Comparison of ENCODE assay signal across 15 mouse cellular contexts in the genomic region with DNA sequence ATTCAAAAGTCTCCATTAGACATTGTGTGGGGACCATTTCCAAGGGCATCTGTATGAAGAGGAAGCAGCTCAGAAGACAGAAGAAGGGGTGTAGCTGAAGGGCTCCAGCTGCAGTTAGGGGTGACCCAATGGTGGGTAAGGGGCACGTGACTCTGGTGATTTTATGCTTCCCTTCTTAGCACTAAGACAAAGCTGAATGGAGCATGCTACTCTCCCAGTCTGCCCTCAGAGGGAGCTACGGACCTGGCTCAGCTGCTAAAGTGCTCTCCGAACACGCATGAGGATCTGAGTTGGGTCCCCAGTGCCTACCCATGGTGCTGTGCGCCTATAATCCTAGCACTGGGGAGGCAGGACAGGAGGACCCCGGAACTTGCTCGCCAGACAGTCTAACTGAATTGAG. TPM values are rescaled to one million over a fixed set of nuclear protein-coding genes. Genes with fewer than 3 reads are reported as not detected.
A peak's percentile ranks its signal among the peaks of the same experiment; 100 is the strongest.
DNase-seq lines count a peak whose midpoint lies in the region; ATAC-seq and TF ChIP-seq lines count a peak whose summit lies in the region.
"Had no signal": no experiment of that assay in that cellular context is flagged by ENCODE, and none has a peak within 500 bp of the region (broad histone marks: within the 10 kb centered on the region; RNA-seq: fewer than 3 reads in every experiment).

No protein-coding gene starts in this region.

- no peak overlapping the region for H3K4me3 ChIP-seq in lung, embryonic 14.5 days (ENCODE audit: low read depth, low read length)
- H3K4me3 ChIP-seq in hindbrain, embryonic 13.5 days = no peak overlapping the region
- no peak overlapping the region for H3K4me3 ChIP-seq in stomach, postnatal 0 days (ENCODE audit: low read depth, low read length)
- H3K4me3 ChIP-seq: embryonic facial prominence, embryonic 12.5 days; limb, embryonic 12.5 days had no signal

- H3K36me3 ChIP-seq in lung, embryonic 14.5 days (ENCODE audit: insufficient read depth) = no peaks in the 10 kb centered on the region
- no peaks in the 10 kb centered on the region for H3K36me3 ChIP-seq in hindbrain, embryonic 13.5 days
- H3K36me3 ChIP-seq in stomach, postnatal 0 days (ENCODE audit: control insufficient read depth, insufficient read depth, low read length) = no peaks in the 10 kb centered on the region
- H3K36me3 ChIP-seq: embryonic facial prominence, embryonic 12.5 days; limb, embryonic 12.5 days had no signal

- H3K9ac ChIP-seq in lung, embryonic 14.5 days = no peak overlapping the region
- H3K9ac ChIP-seq in hindbrain, embryonic 13.5 days = no peak overlapping the region
- H3K9ac ChIP-seq in stomach, postnatal 0 days (ENCODE audit: low read length) = no peak overlapping the region
- H3K9ac ChIP-seq: embryonic facial prominence, embryonic 12.5 days; limb, embryonic 12.5 days had no signal

- no peak for DNase-seq in frontal cortex, postnatal 14 days (ENCODE audit: low spot score in 2 of 2)
- peak; percentile 11 for DNase-seq in lung, embryonic 14.5 days
- DNase-seq in lung, postnatal 25 days (ENCODE audit: low spot score) = no peak
- DNase-seq in stomach, postnatal 0 days (ENCODE audit: low spot score) = no peak
- no peak for DNase-seq in right cerebral cortex, postnatal 36 days (ENCODE audit: low spot score in 2 of 2)
- no peak for DNase-seq in right cerebral cortex, adult 18-20 months
- DNase-seq: cerebellum, postnatal 36 days; gastrocnemius, postnatal 36 days; kidney, postnatal 25 days; lung, postnatal 4 days had no signal

- 53% methylated on average over 7 of the region's 7 CpGs for WGBS in lung, embryonic 14.5 days
- 57% methylated on average over 7 of the region's 7 CpGs for WGBS in hindbrain, embryonic 13.5 days
- WGBS in stomach, postnatal 0 days = 56% methylated on average over 7 of the region's 7 CpGs

- H3K4me1 ChIP-seq in lung, embryonic 14.5 days (ENCODE audit: insufficient read depth) = no peaks in the 10 kb centered on the region
- H3K4me1 ChIP-seq in hindbrain, embryonic 13.5 days (replicated peaks) = peaks cover 12% of the 10 kb centered on the region; the same call in 1 of the 2 replicates
- no peaks in the 10 kb centered on the region for H3K4me1 ChIP-seq in stomach, postnatal 0 days (replicated peaks; ENCODE audit: control insufficient read depth, insufficient read depth)

- TF ChIP-seq EP300 in stomach, postnatal 0 days (optimal IDR thresholded peaks at IDR 0.05) = no peak

- peak; percentile 20; the same call in 1 of the 2 replicates for TF ChIP-seq CTCF in lung, embryonic 14.5 days (IDR thresholded peaks at IDR 0.05; ENCODE audit: low read depth)
- peak; percentile 35 for TF ChIP-seq CTCF in stomach, postnatal 0 days (IDR thresholded peaks at IDR 0.05; ENCODE audit: low read depth)

- no peaks in the 10 kb centered on the region for H3K27me3 ChIP-seq in lung, embryonic 14.5 days (ENCODE audit: insufficient read depth, low read length)
- H3K27me3 ChIP-seq in hindbrain, embryonic 13.5 days = peaks cover 8% of the 10 kb centered on the region; the same call in 1 of the 2 replicates
- no peaks in the 10 kb centered on the region for H3K27me3 ChIP-seq in stomach, postnatal 0 days (ENCODE audit: control insufficient read depth, insufficient read depth, low read length)
- H3K27me3 ChIP-seq: embryonic facial prominence, embryonic 12.5 days had no signal

- no peak overlapping the region for H3K4me2 ChIP-seq in lung, embryonic 14.5 days
- H3K4me2 ChIP-seq in hindbrain, embryonic 13.5 days = no peak overlapping the region
- H3K4me2 ChIP-seq in stomach, postnatal 0 days (replicated peaks; ENCODE audit: low read depth) = no peak overlapping the region
- H3K4me2 ChIP-seq: embryonic facial prominence, embryonic 12.5 days; limb, embryonic 12.5 days had no signal

- H3K9me3 ChIP-seq in lung, embryonic 14.5 days (ENCODE audit: low read depth, low read length) = no peaks in the 10 kb centered on the region
- no peaks in the 10 kb centered on the region for H3K9me3 ChIP-seq in hindbrain, embryonic 13.5 days
- no peaks in the 10 kb centered on the region for H3K9me3 ChIP-seq in stomach, postnatal 0 days (ENCODE audit: control insufficient read depth, low read length)
- H3K9me3 ChIP-seq: embryonic facial prominence, embryonic 12.5 days had no signal

- peak; percentile 80 for ATAC-seq in frontal cortex, adult (ENCODE audit: low TSS enrichment)
- ATAC-seq in lung, embryonic 14.5 days (ENCODE audit: insufficient read depth) = no peak
- 0 out of 2 replicates have a peak, but pooled peaks have one; percentile 21 for ATAC-seq in hindbrain, embryonic 13.5 days (ENCODE audit: low FRiP score)
- ATAC-seq in stomach, postnatal 0 days (ENCODE audit: low FRiP score, low TSS enrichment) = no peak
- ATAC-seq: inflammation-experienced regulatory T-cells, adult 6 months had no signal

- H3K27ac ChIP-seq in lung, embryonic 14.5 days (ENCODE audit: low read depth) = no peak overlapping the region
- H3K27ac ChIP-seq in hindbrain, embryonic 13.5 days = peak overlapping the region; percentile 25
- H3K27ac ChIP-seq in stomach, postnatal 0 days (replicated peaks) = no peak overlapping the region
- H3K27ac ChIP-seq: embryonic facial prominence, embryonic 12.5 days; limb, embryonic 12.5 days had no signal

RNA-seq across cellular contexts. Expression of a gene that starts 52.0 kb away (rescaled TPM):
- 31.8 and 33.9 TPM in 2 replicates for polyA plus RNA-seq in lung, embryonic 14.5 days (2014; fragmentation: Nextera tagmentation; extraction: Ambion mirVana)
- polyA plus RNA-seq in hindbrain, embryonic 13.5 days (2015; fragmentation: Nextera tagmentation; extraction: Ambion mirVana) = 20.5 and 20.9 TPM in 2 replicates
- polyA plus RNA-seq in stomach, postnatal 0 days (2015; fragmentation: Nextera tagmentation; extraction: Ambion mirVana) = 8.3 and 8.7 TPM in 2 replicates

Comparison
In these comparisons a context has a peak if more than half of its experiments do, and no peak if none do; other contexts are left out.
1. ATAC-seq: peak in frontal cortex, adult (single experiment) and hindbrain, embryonic 13.5 days (single experiment); none in lung, embryonic 14.5 days (single experiment) and stomach, postnatal 0 days (single experiment).